Mouse (Mus musculus) layer of hippocampus, adult 18-20 months (tissue): Measurements from ENCODE around the gene Tspan14. TPM values are rescaled to one million over a fixed set of nuclear protein-coding genes. Genes with fewer than 3 reads are reported as not detected.

ENCODE experiments used
- DNase-seq, 2 experiments: peaks; one replicate each; pipeline ENCODE4 v3.0.0; 2022; ENCODE audit warnings: low spot score in 2 of 2
- total RNA-seq, 2 experiments: library from RNA; stranded (reverse); gene quantifications; 2 replicates each; pipeline ENCODE4 v1.2.3; 2021

The Tspan14 gene
- total RNA-seq, 2 experiments from 2014 or later = 30.5 to 33.7 TPM

DNA sequence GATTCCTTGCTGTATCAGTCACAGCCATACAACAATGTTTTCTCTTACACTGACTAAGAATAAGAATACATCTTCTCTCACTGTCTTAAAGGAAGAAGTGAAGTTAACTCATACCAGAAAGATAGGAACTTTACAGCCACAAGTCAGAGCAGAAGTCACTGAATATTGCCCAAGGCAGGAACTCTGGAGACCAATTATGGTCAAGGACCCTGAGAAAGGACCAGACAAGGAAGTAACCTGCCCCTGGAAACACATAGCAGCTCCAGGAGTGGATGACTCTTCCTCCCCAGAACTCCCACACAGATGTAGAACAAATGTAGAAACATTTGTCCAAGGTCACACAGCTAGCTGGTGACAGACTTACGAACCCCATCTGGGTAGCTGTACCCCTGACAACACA is 45.4 kb downstream of the Tspan14 start:
- no peak for DNase-seq

DNA sequence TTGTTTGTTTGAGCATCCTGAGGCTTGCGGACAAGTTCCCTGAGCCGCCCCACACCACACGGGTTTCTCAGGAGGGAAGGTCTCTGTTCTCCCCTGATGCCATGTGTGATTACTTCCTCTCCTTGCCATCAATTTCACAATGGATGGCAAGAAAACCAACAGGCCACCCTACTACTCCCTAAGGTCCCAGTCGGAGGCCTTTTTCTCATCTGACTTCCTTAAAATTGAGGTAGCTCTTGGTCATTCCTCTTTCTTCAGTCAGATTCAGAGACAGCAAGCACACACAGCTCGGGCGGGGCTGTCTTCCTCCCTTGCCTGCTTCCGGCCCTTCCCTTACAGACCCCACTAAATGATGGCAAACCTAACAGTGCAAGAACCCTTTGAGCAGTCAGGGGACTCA is 47.1 kb downstream of the Tspan14 start:
- no peak for DNase-seq

DNA sequence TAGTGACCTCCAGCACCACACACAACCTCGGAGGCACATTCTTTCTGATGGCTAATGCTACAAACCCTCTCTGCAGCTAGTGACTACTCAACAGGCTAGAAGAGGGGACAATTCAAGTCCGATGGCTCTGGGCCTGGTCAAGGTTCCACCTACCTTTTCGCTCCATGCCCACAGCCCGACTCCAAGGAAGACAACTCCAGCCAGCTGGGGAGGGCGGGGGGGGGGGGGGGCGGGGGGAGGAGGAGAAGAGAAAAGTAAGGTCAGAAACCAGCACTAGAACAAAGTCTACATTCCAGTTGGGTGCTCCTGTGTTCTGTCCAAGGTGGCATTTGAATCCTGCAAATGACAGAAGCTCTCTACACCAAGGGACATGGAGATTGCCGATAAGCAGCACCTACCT is 48.1 kb downstream of the Tspan14 start:
- no peak for DNase-seq

DNA sequence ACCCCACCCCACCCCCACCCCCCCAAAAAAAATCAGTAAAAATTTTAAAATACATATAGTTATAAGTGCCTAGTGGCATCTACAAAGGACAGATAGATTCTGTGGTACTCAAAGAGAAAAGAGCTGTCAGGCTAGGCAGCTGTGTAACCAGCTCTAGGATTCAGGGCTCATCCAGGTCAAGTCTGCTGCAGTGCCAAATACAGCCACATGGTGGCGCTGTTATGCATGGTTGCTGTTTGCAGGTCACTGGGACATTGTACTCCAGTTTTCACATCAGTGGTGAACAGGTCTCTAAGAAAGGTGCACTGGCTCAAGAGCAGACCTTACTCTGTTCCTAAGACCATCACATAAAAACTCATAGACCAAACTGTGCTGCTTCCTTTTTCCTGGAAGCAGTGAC is 49.0 kb downstream of the Tspan14 start:
- peak; percentile 78 to 96 for DNase-seq

DNA sequence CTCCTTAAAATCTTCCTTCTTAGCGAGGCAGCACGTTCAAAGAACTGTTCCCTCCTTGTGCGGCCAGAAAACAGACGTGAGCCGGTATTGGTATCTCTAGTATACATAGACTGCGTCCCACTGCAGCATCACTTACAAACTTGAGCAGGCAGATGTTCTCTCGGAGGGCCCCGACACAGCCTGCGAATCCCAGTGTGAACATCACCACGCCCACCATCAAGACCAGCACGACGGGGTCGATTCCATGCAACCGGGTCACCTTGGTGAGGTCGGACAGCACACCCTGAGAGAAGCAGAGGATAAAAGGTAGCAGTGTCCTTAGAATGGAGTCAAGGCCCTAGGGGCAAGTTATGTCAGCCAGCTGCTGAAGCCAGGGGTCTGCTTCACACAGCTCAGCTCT is 49.9 kb downstream of the Tspan14 start:
- no peak for DNase-seq

DNA sequence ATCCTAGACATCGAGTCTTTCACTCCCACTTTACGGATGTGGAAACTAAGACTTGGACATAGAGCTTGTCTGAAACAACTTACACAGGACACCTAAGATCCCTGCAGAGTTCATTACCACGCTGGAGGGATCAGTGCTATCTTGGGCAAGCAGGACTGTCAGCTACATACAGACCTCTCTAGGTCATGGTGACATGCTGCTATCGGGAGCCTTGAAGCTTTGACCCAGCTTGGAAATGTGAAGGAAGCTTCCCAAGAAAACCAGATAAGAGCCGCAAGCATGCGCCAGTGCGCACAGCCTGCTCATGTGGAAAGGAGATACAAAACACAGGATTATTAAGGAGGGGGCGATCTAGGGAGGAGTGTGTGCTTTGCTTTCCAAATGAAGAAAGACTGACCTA is 50.8 kb downstream of the Tspan14 start:
- no peak for DNase-seq

DNA sequence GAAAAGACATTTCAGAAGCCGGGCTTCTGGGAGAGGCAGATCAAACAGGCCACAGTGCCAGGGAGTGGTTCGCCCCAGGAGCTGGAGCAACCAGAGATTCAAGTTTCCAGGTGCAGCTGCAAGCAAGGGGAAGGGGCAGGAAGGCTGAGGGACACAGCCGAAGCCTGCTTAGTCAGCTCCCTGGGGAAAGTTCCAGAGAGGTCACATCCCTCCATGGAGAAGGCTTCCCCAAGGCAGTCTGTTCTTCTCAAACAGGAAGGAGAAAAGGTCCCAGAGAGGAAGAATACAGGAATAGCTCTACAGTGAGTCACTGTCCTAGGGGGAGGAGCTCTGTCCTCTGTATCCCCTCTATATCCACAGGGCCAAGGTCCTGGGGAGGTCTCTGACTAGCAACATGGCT is 51.9 kb downstream of the Tspan14 start:
- no peak for DNase-seq

DNA sequence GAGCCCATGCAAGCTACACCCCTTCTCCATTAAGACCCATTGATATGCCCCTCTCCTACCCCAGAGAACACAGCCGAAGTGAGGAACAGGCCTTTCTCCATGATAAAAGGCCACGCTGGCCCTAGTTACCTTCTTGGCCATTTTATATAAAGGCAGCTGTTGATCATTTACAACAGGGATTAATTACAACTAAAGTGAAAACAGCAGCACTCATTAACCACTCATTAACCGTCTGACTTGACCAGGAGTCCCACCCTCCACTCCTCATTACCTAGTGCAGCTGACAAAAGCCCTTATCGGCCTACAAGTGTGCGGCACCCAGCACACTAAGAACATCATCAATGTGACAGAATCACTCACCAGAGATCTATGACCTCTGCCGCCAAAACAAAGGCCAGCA is 52.9 kb downstream of the Tspan14 start:
- DNase-seq = no peak

DNA sequence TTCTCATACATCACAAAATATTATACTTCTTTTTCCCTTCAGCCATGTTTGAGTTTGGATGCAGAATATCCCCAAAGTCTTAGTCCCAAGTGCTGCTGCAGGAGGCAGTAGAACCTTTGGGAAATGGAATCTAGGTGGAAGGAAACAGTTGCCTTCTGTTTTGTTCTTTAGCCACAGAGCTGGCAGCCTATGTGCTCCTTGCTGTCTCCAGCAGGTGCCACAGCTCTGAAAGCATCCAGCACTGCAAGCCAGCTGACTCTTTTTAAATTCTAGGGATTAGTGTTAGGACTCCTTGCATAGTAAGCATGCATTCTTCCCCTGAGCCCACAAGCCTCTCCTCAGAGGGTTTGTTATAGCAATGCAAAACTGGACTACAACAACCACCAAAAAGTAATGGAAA is 55.1 kb downstream of the Tspan14 start:
- no peak for DNase-seq

DNA sequence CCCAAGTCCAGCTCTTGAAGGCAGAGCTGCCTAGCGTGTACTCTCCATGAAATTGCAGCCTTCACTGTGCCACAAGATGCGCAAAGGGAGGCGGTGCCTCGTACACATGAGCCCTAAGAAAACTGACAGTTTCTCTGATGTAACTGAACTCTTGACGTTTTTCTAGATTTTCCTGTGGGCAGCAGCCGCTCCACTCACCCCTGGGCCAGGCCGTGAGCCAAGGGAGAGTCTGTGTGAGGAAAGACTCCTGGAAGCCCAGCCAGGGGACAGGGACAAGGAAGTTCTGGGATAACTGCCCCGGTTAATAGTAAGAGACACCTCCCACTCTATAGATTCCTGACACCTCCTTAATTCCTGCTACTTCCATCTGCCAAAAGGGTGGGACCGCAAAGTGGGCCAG is 57.8 kb downstream of the Tspan14 start:
- DNase-seq = no peak

DNA sequence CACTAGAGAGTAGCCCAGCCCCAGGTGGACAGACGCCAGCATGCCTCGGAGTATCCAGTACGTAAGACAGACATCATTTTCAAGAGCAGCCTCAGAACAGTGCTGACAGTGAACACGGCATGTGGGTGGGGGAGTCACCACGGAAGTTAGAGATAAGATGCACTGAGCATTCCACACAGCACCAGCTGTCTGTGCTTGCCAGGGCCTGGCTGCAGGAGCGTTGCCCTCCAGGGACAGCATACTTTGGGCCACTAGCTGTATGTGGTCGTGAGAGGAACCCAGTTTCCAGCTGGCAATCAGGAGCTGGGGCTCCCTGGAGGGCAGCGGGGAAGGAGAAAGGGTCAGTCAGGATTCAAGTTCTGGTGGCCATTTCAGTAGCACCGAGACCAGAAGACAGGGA is 59.8 kb downstream of the Tspan14 start:
- DNase-seq = no peak

DNA sequence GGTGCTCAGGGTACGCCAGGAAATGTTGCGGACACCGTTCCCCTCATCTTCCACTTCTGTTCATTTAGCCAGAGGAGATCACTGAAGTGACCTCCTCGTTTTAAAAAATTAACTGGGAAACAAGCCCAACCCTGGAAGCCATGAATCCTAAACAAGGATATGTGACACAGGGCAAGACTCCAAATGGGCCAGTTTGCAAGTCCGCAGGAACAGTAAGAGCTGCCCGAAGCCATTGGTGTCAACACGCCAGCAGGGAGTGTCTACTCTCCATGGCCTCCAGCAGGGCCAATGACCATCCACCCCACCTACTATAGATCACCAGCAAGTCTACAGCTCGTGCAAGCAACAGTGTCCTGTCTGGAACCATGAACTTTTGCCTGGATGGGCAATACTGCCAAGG is 60.8 kb downstream of the Tspan14 start:
- no peak for DNase-seq

DNA sequence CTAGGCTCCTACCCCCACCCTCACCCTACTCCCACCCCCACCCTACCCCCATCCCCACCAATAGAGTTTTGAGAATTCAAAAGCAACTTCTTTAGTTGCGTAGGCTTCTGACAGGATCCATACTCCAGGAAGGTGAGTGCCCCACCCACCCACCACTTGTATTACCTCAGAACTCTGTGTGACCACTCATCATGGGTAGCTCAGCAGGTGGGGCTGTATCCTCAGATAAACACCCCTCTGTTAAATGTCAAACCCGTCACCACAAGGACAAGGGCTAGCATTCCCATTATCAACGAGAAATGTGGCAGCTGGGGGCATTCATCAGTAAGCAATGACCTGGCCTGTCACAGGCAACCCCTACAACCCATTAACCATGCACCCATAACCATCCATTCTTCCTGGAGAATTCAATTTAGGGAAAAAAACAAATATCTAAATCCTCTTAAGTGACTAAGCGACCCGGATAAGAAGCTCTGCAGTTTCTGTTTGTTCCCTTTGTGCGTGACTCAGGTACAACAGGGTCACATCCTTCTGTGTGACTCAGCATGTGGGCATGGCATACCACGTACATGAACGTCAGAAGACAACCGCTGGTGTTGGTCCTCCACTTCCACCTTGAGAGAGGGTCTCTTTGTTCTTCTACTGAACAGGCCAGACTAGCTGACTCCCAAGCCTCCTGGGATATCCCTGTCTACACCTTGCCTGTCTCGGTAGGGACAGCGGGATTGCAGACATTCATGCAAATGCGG is 64.1 kb downstream of the Tspan14 start:
- no peak for DNase-seq

DNA sequence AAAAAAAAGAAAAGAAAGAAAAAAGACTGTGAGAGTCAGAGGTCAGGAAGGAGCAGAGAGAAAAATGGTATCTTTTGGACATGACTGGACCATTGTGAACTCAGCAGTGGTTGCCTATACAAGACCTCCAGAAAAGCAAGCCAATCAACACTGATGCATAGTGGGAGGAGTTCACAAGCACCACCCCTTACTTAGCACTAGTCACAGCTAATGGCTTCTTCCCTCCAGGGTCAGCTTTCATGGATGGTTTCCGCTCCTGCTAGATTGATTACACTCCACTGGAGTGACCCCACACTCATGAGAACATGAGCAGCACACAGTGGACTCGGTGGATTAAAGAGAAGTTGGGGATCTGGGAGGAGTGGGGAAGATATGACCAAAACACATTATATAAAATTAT is 66.3 kb downstream of the Tspan14 start:
- DNase-seq = no peak

DNA sequence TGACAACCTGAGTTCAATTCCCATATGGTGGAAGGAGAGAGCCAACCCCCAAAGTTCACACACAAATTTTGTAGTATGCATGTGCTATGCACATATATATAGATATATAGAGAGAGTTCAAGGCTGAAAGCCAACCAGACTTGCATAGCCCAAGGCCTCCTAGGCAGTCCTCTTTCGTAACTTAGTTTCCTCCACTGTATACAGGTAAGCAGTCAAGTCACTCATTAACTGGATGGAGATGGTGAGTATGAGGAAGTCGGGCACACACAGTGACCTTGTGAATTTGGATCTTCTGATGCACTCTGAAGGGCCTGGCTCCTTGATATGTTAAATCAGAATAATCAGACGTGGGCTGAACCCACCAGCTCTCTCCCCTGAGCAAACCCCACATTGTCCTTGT is 68.7 kb downstream of the Tspan14 start:
- no peak for DNase-seq

DNA sequence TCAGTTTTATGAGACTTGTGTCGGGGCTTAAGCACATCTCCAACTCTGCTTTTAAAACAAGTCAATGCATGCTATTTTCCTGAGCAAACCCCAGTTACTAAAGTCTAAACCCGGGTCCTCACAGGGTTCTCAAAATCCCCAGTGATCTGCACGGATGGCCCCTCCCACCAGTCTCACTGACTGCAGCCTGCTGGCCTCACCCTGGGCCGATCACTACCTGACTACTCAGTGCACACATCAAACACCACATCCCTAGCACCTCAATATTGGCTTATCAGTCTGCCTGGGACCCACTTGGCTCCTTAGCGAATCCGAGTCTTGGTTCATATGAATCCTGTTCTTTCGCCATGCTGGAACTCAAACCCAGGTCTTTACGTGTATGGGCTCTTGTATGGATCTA is 70.9 kb downstream of the Tspan14 start:
- no peak for DNase-seq

DNA sequence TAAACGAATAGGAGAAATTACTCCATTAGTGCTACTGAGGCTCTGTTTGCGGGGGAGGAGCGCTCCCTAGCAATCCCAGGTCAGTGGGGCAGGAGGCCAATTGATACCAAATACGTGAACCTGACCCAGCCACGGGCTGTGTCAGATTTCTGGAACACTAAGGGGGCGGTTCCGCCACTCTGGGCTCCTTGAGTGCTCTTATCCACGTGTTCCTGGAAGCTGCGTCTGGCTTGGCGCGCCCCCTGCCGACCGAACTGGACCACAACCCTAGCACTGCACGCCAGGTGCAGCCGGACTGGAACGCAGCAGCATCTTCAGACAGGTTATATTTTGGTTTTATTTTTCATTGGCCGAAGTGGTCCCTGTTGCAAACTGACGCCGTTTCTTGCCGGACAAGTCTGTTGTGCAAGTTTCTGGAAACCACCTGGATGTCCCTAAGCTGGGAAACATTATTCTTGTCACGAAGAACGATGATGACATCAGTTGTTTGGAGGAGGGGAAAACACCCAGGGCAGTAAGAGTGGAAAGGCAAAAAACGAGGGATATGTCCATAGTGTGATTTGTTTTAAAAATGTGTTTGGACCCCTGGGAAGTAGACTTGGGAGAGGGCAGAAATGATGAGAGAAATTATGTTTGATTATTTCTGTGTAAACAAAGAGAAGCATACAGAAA is 71.9 kb downstream of the Tspan14 start:
- peak; percentile 75 to 88 for DNase-seq

DNA sequence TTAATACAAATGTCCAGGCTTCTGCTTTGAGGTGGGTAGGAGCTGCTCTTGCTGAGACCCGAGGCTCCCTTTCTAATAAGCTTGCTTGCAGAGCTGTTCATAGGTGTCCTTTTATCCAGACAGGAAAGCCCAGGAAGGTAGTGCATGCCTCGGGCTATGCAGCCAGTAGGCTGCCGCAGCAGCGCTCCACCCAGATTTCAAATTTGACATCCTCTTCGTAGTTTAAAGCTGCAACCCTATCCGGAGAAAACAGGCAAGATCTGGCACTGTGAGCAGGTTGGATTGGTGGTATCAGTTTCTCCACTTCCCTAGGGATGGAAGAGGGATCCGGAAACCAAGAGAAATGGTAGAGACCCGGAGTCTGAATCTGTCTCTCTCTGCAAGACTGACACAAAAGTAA is 72.7 kb downstream of the Tspan14 start:
- DNase-seq = no peak

DNA sequence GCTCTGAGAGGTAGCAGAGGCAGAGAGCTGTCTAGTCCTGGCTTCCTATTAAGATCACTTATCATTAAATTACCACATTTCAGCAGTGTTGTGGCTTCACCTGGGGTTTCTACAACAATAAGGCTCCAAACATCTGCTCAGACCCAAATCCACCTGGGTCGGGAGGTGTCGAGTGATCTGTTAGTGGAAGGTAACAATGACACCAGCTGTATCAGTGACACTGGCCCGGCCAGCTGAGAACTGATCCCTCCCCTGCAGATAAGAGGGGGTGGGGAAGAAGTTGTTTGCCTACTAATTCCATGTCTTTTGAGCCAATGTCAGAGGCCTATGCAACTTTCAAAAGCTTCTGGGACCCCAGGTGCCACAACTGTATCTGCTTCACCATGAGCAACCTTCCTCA is 73.4 kb downstream of the Tspan14 start, which contains the start of gene Sh2d4b:
TSS of gene Sh2d4b (minus strand) at position 71 of the 400 bp plus-strand sequence.
- no peak for DNase-seq

DNA sequence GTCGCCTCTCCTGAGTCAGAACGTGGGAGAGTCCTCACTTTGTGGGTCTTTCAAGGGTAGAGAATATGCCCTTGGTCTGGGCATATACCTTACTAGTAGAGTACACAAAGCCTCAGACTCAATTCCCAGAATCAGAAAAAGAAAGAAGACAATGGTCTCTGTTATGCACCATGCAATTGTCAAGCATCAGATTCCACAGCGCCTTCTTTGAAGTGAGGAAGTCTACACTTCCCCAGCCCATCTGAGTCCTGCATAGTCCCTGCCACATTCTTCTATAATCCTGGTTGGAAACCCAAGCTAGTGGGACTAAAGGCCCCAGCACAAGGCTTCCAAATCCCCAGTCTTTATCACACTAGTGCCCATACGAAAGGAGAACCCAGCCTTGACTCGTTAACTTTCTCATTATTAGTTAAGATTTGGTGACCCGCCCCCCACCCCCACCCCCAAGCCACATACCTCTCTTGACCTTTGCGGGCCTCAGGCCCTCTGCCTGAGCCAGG is 74.2 kb downstream of the Tspan14 start:
- DNase-seq = no peak

DNA sequence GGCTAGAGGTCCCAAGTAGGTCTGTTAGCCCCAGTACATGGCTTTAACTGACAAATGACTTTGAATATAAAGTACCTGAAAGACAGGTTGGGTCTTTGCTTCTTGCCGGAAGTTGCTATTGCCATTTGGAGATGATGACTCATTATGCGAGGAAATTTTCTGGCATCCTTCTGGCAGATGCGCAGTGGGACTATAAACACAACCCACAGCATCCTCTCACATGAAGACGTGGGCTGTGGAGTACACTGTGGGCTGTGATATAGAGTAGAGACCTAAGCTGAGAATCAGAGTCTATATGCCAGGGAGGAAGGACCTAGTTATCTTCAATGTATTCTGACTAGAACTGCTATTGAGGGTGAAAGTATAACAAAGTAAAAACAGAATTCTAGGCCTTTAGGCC is 75.1 kb downstream of the Tspan14 start:
- DNase-seq = no peak

DNA sequence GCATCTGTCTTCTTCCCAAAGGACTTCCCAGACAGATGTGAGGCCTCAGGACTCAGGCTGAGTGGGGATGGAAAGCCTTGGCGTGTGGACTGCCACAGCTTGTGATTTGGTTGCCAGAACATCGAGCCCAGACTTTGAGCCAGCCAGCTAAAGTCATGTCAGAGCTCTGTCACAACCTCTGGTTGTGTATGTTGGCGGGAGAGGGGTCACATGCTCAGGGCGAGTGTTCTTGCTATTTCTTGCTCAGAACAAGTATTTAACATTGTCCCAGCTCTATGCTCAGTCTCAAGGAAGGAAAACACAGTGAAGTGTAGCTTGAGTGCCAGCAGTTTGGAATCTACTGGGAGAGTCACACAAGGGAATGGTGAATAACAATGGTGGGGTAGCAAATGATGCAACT is 76.9 kb downstream of the Tspan14 start:
- no peak for DNase-seq

DNA sequence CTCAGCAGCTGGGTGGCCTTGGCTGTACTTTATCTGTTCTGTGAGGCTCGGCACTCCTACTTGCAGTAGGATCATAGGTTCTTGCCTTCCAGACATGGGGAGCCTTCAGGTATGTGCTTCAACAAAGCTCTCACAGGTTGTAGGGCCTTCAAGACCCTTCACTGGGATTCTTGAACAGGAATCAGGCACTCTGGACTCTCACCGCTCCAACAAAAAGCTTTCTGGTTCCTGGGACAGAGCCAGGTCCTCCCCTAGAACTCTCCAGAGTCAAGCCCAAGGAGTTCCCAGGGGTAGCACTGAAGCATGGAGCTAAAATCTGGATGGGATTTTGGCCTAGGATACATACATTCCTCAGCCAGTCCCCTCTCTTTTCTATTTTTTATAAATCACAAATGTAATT is 77.4 kb downstream of the Tspan14 start:
- no peak for DNase-seq
